Mouse (Mus musculus): Measurements from ENCODE around the gene Cacna1b.
A peak's percentile ranks its signal among the peaks of the same experiment; 100 is the strongest.

Gene Cacna1b

GRCm38 (mm10) chr2:24763115-24763557, at the start of gene Cacna1b:
TSS of gene Cacna1b (minus strand) at chr2:24763152.
- peak; percentile 92 to 94 for DNase-seq (ENCODE audit: low spot score in 2 of 2)

- no peak for DNase-seq (ENCODE audit: low spot score in 2 of 2)
Measured at GRCm38 (mm10) chr2:24809746-24810145, 46.8 kb upstream of the Cacna1b start.

- no peak for DNase-seq (ENCODE audit: low spot score in 2 of 2)
Measured at GRCm38 (mm10) chr2:24807691-24808090, 44.7 kb upstream of the Cacna1b start.

- DNase-seq (ENCODE audit: low spot score in 2 of 2): peak; percentile 17 to 62
Measured at GRCm38 (mm10) chr2:24807036-24807435, 44.1 kb upstream of the Cacna1b start.

- peak; percentile 12 to 53 for DNase-seq (ENCODE audit: low spot score in 2 of 2)
Measured at GRCm38 (mm10) chr2:24806143-24806542, 43.2 kb upstream of the Cacna1b start.

- no peak for DNase-seq (ENCODE audit: low spot score in 2 of 2)
Measured at GRCm38 (mm10) chr2:24805621-24806020, 42.7 kb upstream of the Cacna1b start.

GRCm38 (mm10) chr2:24796833-24797457, 34.0 kb upstream of the Cacna1b start:
- no peak for DNase-seq (ENCODE audit: low spot score in 2 of 2)

- no peak for DNase-seq (ENCODE audit: low spot score in 2 of 2)
Measured at GRCm38 (mm10) chr2:24787250-24787649, 24.3 kb upstream of the Cacna1b start.

- DNase-seq (ENCODE audit: low spot score in 2 of 2): no peak
Measured at GRCm38 (mm10) chr2:24781253-24781652, 18.3 kb upstream of the Cacna1b start.

- no peak for DNase-seq (ENCODE audit: low spot score in 2 of 2)
Measured at GRCm38 (mm10) chr2:24776831-24777230, 13.9 kb upstream of the Cacna1b start.

GRCm38 (mm10) chr2:24775951-24776587, 13.1 kb upstream of the Cacna1b start:
- no peak for DNase-seq (ENCODE audit: low spot score in 2 of 2)

GRCm38 (mm10) chr2:24774832-24775231, 11.9 kb upstream of the Cacna1b start:
- DNase-seq (ENCODE audit: low spot score in 2 of 2): peak in 1 of 2 experiments; percentile 42

- DNase-seq (ENCODE audit: low spot score in 2 of 2): no peak
Measured at GRCm38 (mm10) chr2:24770861-24771260, 7.9 kb upstream of the Cacna1b start.

GRCm38 (mm10) chr2:24762446-24762960, 449 bp downstream of the Cacna1b start:
- DNase-seq (ENCODE audit: low spot score in 2 of 2): peak; percentile 61 to 62

GRCm38 (mm10) chr2:24761923-24762445, 968 bp downstream of the Cacna1b start:
- peak; percentile 68 to 74 for DNase-seq (ENCODE audit: low spot score in 2 of 2)

GRCm38 (mm10) chr2:24755276-24755675, 7.7 kb downstream of the Cacna1b start:
- DNase-seq (ENCODE audit: low spot score in 2 of 2): peak; percentile 57 to 74

GRCm38 (mm10) chr2:24752599-24752998, 10.4 kb downstream of the Cacna1b start:
- no peak for DNase-seq (ENCODE audit: low spot score in 2 of 2)

GRCm38 (mm10) chr2:24750051-24750450, 12.9 kb downstream of the Cacna1b start:
- no peak for DNase-seq (ENCODE audit: low spot score in 2 of 2)

GRCm38 (mm10) chr2:24747878-24748277, 15.1 kb downstream of the Cacna1b start:
- DNase-seq (ENCODE audit: low spot score in 2 of 2): no peak

GRCm38 (mm10) chr2:24739701-24740100, 23.3 kb downstream of the Cacna1b start:
- peak in 1 of 2 experiments; percentile 68 for DNase-seq (ENCODE audit: low spot score in 2 of 2)

GRCm38 (mm10) chr2:24733157-24733556, 29.8 kb downstream of the Cacna1b start:
- DNase-seq (ENCODE audit: low spot score in 2 of 2): no peak

- peak in 1 of 2 experiments; percentile 41 for DNase-seq (ENCODE audit: low spot score in 2 of 2)
Measured at GRCm38 (mm10) chr2:24725865-24726264, 37.1 kb downstream of the Cacna1b start.

Data from frontal cortex, postnatal 36 days (tissue).